ENCODE assay signal across 8 mouse cellular contexts in the genomic region with DNA sequence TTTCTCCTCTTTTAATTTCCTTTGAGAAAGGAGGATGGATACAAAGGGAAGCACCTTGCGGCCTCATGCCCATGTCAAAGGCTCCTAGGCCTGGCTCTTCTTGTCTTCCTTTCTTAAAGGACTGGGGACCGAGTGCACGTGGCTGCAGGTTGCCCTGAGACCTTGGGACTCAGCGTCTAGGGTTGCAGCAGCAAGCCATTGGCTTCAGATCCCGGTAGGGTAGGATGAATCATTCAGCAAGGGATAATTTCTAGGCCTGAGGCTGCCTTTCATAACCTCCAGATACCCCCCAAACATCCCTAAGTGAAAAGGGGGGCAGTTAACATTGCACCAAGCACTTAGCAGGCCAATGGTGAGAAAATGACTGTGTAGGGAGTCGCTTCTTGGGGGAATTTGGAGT. TPM values are rescaled to one million over a fixed set of nuclear protein-coding genes. Genes with fewer than 3 reads are reported as not detected.
DNase-seq lines count a peak whose midpoint lies in the region; ATAC-seq lines count a peak whose summit lies in the region.

No protein-coding gene starts in this region.

- DNase-seq in adrenal gland, adult 2 months, result peak; percentile 84
- DNase-seq in adrenal gland, postnatal 25 days, result no peak
- DNase-seq in lung, postnatal 4 days, result no peak
- DNase-seq in cerebellum, adult 9-11 months, result no peak
- DNase-seq in midbrain, embryonic 10.5 days (ENCODE audit: low spot score), result no peak

- peaks cover 48% of the 10 kb centered on the region for H3K27me3 ChIP-seq in lung, embryonic 16.5 days (ENCODE audit: control insufficient read depth, insufficient read depth, low read depth, low read length)
- H3K27me3 ChIP-seq in limb, embryonic 12.5 days, result peaks cover 100% of the 10 kb centered on the region
- H3K27me3 ChIP-seq in stomach, embryonic 14.5 days (ENCODE audit: control insufficient read depth, insufficient read depth, low read length), result no peaks in the 10 kb centered on the region
- H3K27me3 ChIP-seq in midbrain, embryonic 10.5 days (ENCODE audit: low read depth, poor library complexity, severe bottlenecking), result peaks cover 100% of the 10 kb centered on the region

- WGBS in lung, embryonic 16.5 days, result 11% methylated on average over 6 of the region's 6 CpGs
- 6% methylated on average over 6 of the region's 6 CpGs for WGBS in limb, embryonic 12.5 days
- 13% methylated on average over 6 of the region's 6 CpGs for WGBS in stomach, embryonic 14.5 days
- WGBS in midbrain, embryonic 10.5 days, result 8% methylated on average over 6 of the region's 6 CpGs

- peak overlapping the region; percentile 74 for H3K27ac ChIP-seq in lung, embryonic 16.5 days (ENCODE audit: low read length)
- H3K27ac ChIP-seq in limb, embryonic 12.5 days, result no peak overlapping the region
- H3K27ac ChIP-seq in stomach, embryonic 14.5 days (ENCODE audit: low read length), result peak overlapping the region; percentile 100
- no peak overlapping the region for H3K27ac ChIP-seq in midbrain, embryonic 10.5 days (replicated peaks)

- peak overlapping the region; percentile 79 for H3K4me2 ChIP-seq in lung, embryonic 16.5 days (ENCODE audit: low read depth, low read length)
- peak overlapping the region; percentile 42 for H3K4me2 ChIP-seq in limb, embryonic 12.5 days
- H3K4me2 ChIP-seq in stomach, embryonic 14.5 days (replicated peaks; ENCODE audit: low read depth, low read length), result peak overlapping the region; percentile 95

- peak overlapping the region; percentile 58 for H3K4me3 ChIP-seq in lung, embryonic 16.5 days (ENCODE audit: low read length)
- peak overlapping the region; percentile 23 for H3K4me3 ChIP-seq in limb, embryonic 12.5 days (replicated peaks)
- peak overlapping the region; percentile 47 for H3K4me3 ChIP-seq in stomach, embryonic 14.5 days (ENCODE audit: low read depth, low read length)
- no peak overlapping the region for H3K4me3 ChIP-seq in midbrain, embryonic 10.5 days

- H3K9ac ChIP-seq in lung, embryonic 16.5 days (ENCODE audit: low read length), result peak overlapping the region; percentile 63
- no peak overlapping the region for H3K9ac ChIP-seq in limb, embryonic 12.5 days (replicated peaks)
- peak overlapping the region; percentile 83 for H3K9ac ChIP-seq in stomach, embryonic 14.5 days (replicated peaks; ENCODE audit: low read depth, low read length)

- no peak for ATAC-seq in lung, embryonic 16.5 days (ENCODE audit: low read depth)
- ATAC-seq in limb, embryonic 12.5 days (ENCODE audit: insufficient number of reproducible peaks, insufficient read depth, low FRiP score, low TSS enrichment, low read depth), result no peak
- no peak for ATAC-seq in stomach, embryonic 14.5 days (ENCODE audit: insufficient number of reproducible peaks, insufficient read depth, low FRiP score, low read depth)

- H3K4me1 ChIP-seq in lung, embryonic 16.5 days (replicated peaks; ENCODE audit: control insufficient read depth, insufficient read depth, low read length), result peaks cover 7% of the 10 kb centered on the region; the same call in 1 of the 2 replicates
- peaks cover 3% of the 10 kb centered on the region; the same call in 1 of the 2 replicates for H3K4me1 ChIP-seq in limb, embryonic 12.5 days (replicated peaks)
- peaks cover 24% of the 10 kb centered on the region for H3K4me1 ChIP-seq in stomach, embryonic 14.5 days (ENCODE audit: control insufficient read depth, insufficient read depth, low read length)
- peaks cover 7% of the 10 kb centered on the region for H3K4me1 ChIP-seq in midbrain, embryonic 10.5 days

- no peaks in the 10 kb centered on the region for H3K9me3 ChIP-seq in lung, embryonic 16.5 days (ENCODE audit: control insufficient read depth, low read length)
- H3K9me3 ChIP-seq in limb, embryonic 12.5 days, result no peaks in the 10 kb centered on the region
- no peaks in the 10 kb centered on the region for H3K9me3 ChIP-seq in stomach, embryonic 14.5 days (ENCODE audit: control insufficient read depth, low read depth, low read length)
- no peaks in the 10 kb centered on the region for H3K9me3 ChIP-seq in midbrain, embryonic 10.5 days (replicated peaks)

- no peaks in the 10 kb centered on the region for H3K36me3 ChIP-seq in lung, embryonic 16.5 days (ENCODE audit: control insufficient read depth, insufficient read depth, low read length)
- no peaks in the 10 kb centered on the region for H3K36me3 ChIP-seq in limb, embryonic 12.5 days
- H3K36me3 ChIP-seq in stomach, embryonic 14.5 days (ENCODE audit: control insufficient read depth, insufficient read depth, low read length), result no peaks in the 10 kb centered on the region
- H3K36me3 ChIP-seq in midbrain, embryonic 10.5 days, result no peaks in the 10 kb centered on the region

RNA-seq across cellular contexts. Expression of gene Hoxb4, which starts 7.0 kb away (rescaled TPM):
- total RNA-seq in adrenal gland, adult 2 months (2021), result 10 to 100 TPM; 16.7 to 21.8 TPM
- polyA plus RNA-seq in adrenal gland, adult 2 months (2012; rRNA removed), result 27.9 and 30.0 TPM in 2 replicates
- total RNA-seq in adrenal gland, postnatal 25 days (2021), result 27.6 and 31.5 TPM in 2 replicates
- polyA plus RNA-seq in lung, embryonic 16.5 days (2015; fragmentation: Nextera tagmentation; extraction: Ambion mirVana), result 3.4 TPM in 2 replicates
- polyA plus RNA-seq in limb, embryonic 12.5 days (2016; fragmentation: Nextera tagmentation; extraction: Ambion mirVana), result 0.56 and 0.73 TPM in 2 replicates
- 3.5 and 3.7 TPM in 2 replicates for polyA plus RNA-seq in stomach, embryonic 14.5 days (2014; fragmentation: Nextera tagmentation; extraction: Ambion mirVana)
- not detected in 2 replicates for polyA plus RNA-seq in midbrain, embryonic 10.5 days (2016; fragmentation: Nextera tagmentation; extraction: Ambion mirVana)

RNA-seq across cellular contexts. Expression of gene Hoxb5, which starts 8.0 kb away (rescaled TPM):
- total RNA-seq in adrenal gland, adult 2 months (2021), result 10 to 100 TPM; 15.2 to 31.6 TPM
- 43.4 and 45.6 TPM in 2 replicates for polyA plus RNA-seq in adrenal gland, adult 2 months (2012; rRNA removed)
- 36.5 and 36.8 TPM in 2 replicates for total RNA-seq in adrenal gland, postnatal 25 days (2021)
- 39.2 and 46.6 TPM in 2 replicates for polyA plus RNA-seq in lung, embryonic 16.5 days (2015; fragmentation: Nextera tagmentation; extraction: Ambion mirVana)
- polyA plus RNA-seq in limb, embryonic 12.5 days (2016; fragmentation: Nextera tagmentation; extraction: Ambion mirVana), result 0.83 and 2.1 TPM in 2 replicates
- polyA plus RNA-seq in stomach, embryonic 14.5 days (2014; fragmentation: Nextera tagmentation; extraction: Ambion mirVana), result 21.2 and 23.3 TPM in 2 replicates
- polyA plus RNA-seq in midbrain, embryonic 10.5 days (2016; fragmentation: Nextera tagmentation; extraction: Ambion mirVana), result not detected in 2 replicates

RNA-seq across cellular contexts. Expression of gene Hoxb3, which starts 12.0 kb away (rescaled TPM):
- 10 to 100 TPM; 20.1 to 21.9 TPM for total RNA-seq in adrenal gland, adult 2 months (2021)
- polyA plus RNA-seq in adrenal gland, adult 2 months (2012; rRNA removed), result 89.4 and 94.9 TPM in 2 replicates
- total RNA-seq in adrenal gland, postnatal 25 days (2021), result 33.0 and 40.1 TPM in 2 replicates
- 2.1 and 2.6 TPM in 2 replicates for polyA plus RNA-seq in lung, embryonic 16.5 days (2015; fragmentation: Nextera tagmentation; extraction: Ambion mirVana)
- 0.55 and 0.68 TPM in 2 replicates for polyA plus RNA-seq in limb, embryonic 12.5 days (2016; fragmentation: Nextera tagmentation; extraction: Ambion mirVana)
- 3.6 and 4.7 TPM in 2 replicates for polyA plus RNA-seq in stomach, embryonic 14.5 days (2014; fragmentation: Nextera tagmentation; extraction: Ambion mirVana)
- not detected in 2 replicates for polyA plus RNA-seq in midbrain, embryonic 10.5 days (2016; fragmentation: Nextera tagmentation; extraction: Ambion mirVana)

RNA-seq across cellular contexts. Expression of gene Hoxb6, which starts 18.8 kb away (rescaled TPM):
- total RNA-seq in adrenal gland, adult 2 months (2021), result 10 to 100 TPM; 33.0 to 72.2 TPM
- polyA plus RNA-seq in adrenal gland, adult 2 months (2012; rRNA removed), result 201 and 210 TPM in 2 replicates
- 74.4 and 78.8 TPM in 2 replicates for total RNA-seq in adrenal gland, postnatal 25 days (2021)
- polyA plus RNA-seq in lung, embryonic 16.5 days (2015; fragmentation: Nextera tagmentation; extraction: Ambion mirVana), result 8.8 and 11.6 TPM in 2 replicates
- 1.0 and 1.1 TPM in 2 replicates for polyA plus RNA-seq in limb, embryonic 12.5 days (2016; fragmentation: Nextera tagmentation; extraction: Ambion mirVana)
- 12.4 TPM in 2 replicates for polyA plus RNA-seq in stomach, embryonic 14.5 days (2014; fragmentation: Nextera tagmentation; extraction: Ambion mirVana)
- polyA plus RNA-seq in midbrain, embryonic 10.5 days (2016; fragmentation: Nextera tagmentation; extraction: Ambion mirVana), result not detected in 2 replicates

RNA-seq across cellular contexts. Expression of gene Hoxb7, which starts 24.7 kb away (rescaled TPM):
- 10 to 100 TPM; 46.4 to 46.7 TPM for total RNA-seq in adrenal gland, adult 2 months (2021)
- polyA plus RNA-seq in adrenal gland, adult 2 months (2012; rRNA removed), result 48.8 and 55.9 TPM in 2 replicates
- total RNA-seq in adrenal gland, postnatal 25 days (2021), result 54.7 and 58.6 TPM in 2 replicates
- 2.2 and 3.2 TPM in 2 replicates for polyA plus RNA-seq in lung, embryonic 16.5 days (2015; fragmentation: Nextera tagmentation; extraction: Ambion mirVana)
- 1.8 and 2.1 TPM in 2 replicates for polyA plus RNA-seq in limb, embryonic 12.5 days (2016; fragmentation: Nextera tagmentation; extraction: Ambion mirVana)
- polyA plus RNA-seq in stomach, embryonic 14.5 days (2014; fragmentation: Nextera tagmentation; extraction: Ambion mirVana), result 8.4 and 14.0 TPM in 2 replicates
- not detected in 2 replicates for polyA plus RNA-seq in midbrain, embryonic 10.5 days (2016; fragmentation: Nextera tagmentation; extraction: Ambion mirVana)

Comparison
In these comparisons a context has a peak if more than half of its experiments do, and no peak if none do; other contexts are left out.
1. H3K27ac ChIP-seq: peak in lung, embryonic 16.5 days (single experiment) and stomach, embryonic 14.5 days (single experiment); none in limb, embryonic 12.5 days (single experiment) and midbrain, embryonic 10.5 days (single experiment).
2. H3K4me2 ChIP-seq: peak in every context shown above with its lines; median percentile 95 in stomach, embryonic 14.5 days; 79 in lung, embryonic 16.5 days; 42 in limb, embryonic 12.5 days.
3. RNA of gene Hoxb3, which starts 12.0 kb away (polyA plus RNA-seq): 89.4 to 94.9 TPM in adrenal gland, adult 2 months; 3.6 to 4.7 TPM in stomach, embryonic 14.5 days, 2.1 to 2.6 TPM in lung, embryonic 16.5 days, 0.55 to 0.68 TPM in limb, embryonic 12.5 days and not detected in midbrain, embryonic 10.5 days; every median in the first group is over 10 times any median in the second.